Mouse (Mus musculus): Measurements from ENCODE around the gene Olfr638.

- TF ChIP-seq ETS1 (conservative IDR thresholded peaks at IDR 0.05; ENCODE audit: low read depth, low read length) (no peak), UBTF (IDR thresholded peaks at IDR 0.05; ENCODE audit: low read depth, low read length) (no peak), ZMIZ1 (IDR thresholded peaks at IDR 0.05; ENCODE audit: low read depth, low read length) (no peak), TBP (conservative IDR thresholded peaks at IDR 0.05; ENCODE audit: low read depth, low read length) (no peak), POLR2A (IDR thresholded peaks at IDR 0.05; ENCODE audit: low read depth, low read length) (no peak), HCFC1 (IDR thresholded peaks at IDR 0.05; ENCODE audit: low read depth, low read length) (no peak), SIN3A (IDR thresholded peaks at IDR 0.05; ENCODE audit: low read length) (no peak), NELFE (IDR thresholded peaks at IDR 0.05; ENCODE audit: low read depth, low read length) (no peak), TCF12 (IDR thresholded peaks at IDR 0.05; ENCODE audit: low read depth, low read length) (no peak), CTCF (conservative IDR thresholded peaks at IDR 0.05 in 1 of 2, IDR thresholded peaks at IDR 0.05 in 1 of 2; ENCODE audit: low read depth in 2 of 2, low read length in 2 of 2) (no peak)
Observed at GRCm38 (mm10) chr7:104017203-104017602, 18.7 kb downstream of the Olfr638 start, which contains the start of gene Olfr639.
